Mouse (Mus musculus) liver, adult 2 months (tissue): ENCODE measurements around the gene Rab10.

Experiments
- CTCF ChIP-seq: fragments of 200-500 bp; IDR thresholded peaks from 2 replicates; pipeline ENCODE4 v1.5.1; 2011; ENCODE audit warnings: low read depth, low read length, control low read depth
- POLR2A ChIP-seq: fragments of 200-500 bp; IDR thresholded peaks from 2 replicates; pipeline ENCODE4 v1.6.1; 2011; ENCODE audit warnings: low read length, control low read depth; ENCODE audit not compliant: insufficient read depth; ENCODE audit errors: extremely low read depth

GRCm38 (mm10) chr12:3347682-3348081 lies 37.9 kb upstream of the Rab10 start:
- TF ChIP-seq CTCF = no peak
- TF ChIP-seq POLR2A = no peak
